Mouse (Mus musculus): ENCODE results near the gene Tcaim.

GRCm38 (mm10) chr9:122837680-122838079 lies 32.3 kb downstream of the Tcaim start:
- TF ChIP-seq USF1 (IDR thresholded peaks at IDR 0.05; ENCODE audit: low read depth, low read length), result no peak
- TF ChIP-seq POLR2A (IDR thresholded peaks at IDR 0.05; ENCODE audit: control insufficient read depth in 1 of 2, insufficient read depth in 1 of 2, low read depth in 1 of 2, low read length in 2 of 2, poor library complexity in 1 of 2), result no peak
- TF ChIP-seq CTCF (IDR thresholded peaks at IDR 0.05 in 2 of 3, conservative IDR thresholded peaks at IDR 0.05 in 1 of 3; ENCODE audit: control insufficient read depth in 1 of 3, insufficient read depth in 1 of 3, low read depth in 2 of 3, low read length in 3 of 3, poor library complexity in 1 of 3, severe bottlenecking in 1 of 3), result no peak; a peak in 1 of 6 replicates
- TF ChIP-seq MAFK (IDR thresholded peaks at IDR 0.05; ENCODE audit: borderline replicate concordance, low read depth, low read length), result no peak
- TF ChIP-seq ZC3H11A (IDR thresholded peaks at IDR 0.05; ENCODE audit: low read depth, low read length), result no peak
- TF ChIP-seq CHD2 (IDR thresholded peaks at IDR 0.05; ENCODE audit: low read length), result no peak
- no peak for TF ChIP-seq BHLHE40 (IDR thresholded peaks at IDR 0.05; ENCODE audit: borderline replicate concordance, low read depth, low read length)
- no peak for TF ChIP-seq ELF1 (IDR thresholded peaks at IDR 0.05; ENCODE audit: low read depth, low read length)
- no peak for TF ChIP-seq EP300 (IDR thresholded peaks at IDR 0.05; ENCODE audit: low read depth in 1 of 2, low read length in 2 of 2)
- no peak for TF ChIP-seq GATA1 (IDR thresholded peaks at IDR 0.05; ENCODE audit: low read depth, low read length)
- TF ChIP-seq MAZ (IDR thresholded peaks at IDR 0.05; ENCODE audit: low read depth, low read length), result no peak
- TF ChIP-seq MXI1 (IDR thresholded peaks at IDR 0.05; ENCODE audit: low read depth, low read length), result no peak
